Mouse (Mus musculus) limb, embryonic 10.5 days (tissue): ENCODE results near the gene Idh2. TPM values are rescaled to one million over a fixed set of nuclear protein-coding genes. Genes with fewer than 3 reads are reported as not detected.

Experiments used
- DNase-seq: peaks from one replicate; pipeline ENCODE4 v3.0.0-alpha.2; 2017; ENCODE audit warnings: low spot score
- H3K27ac ChIP-seq: fragments of 300-500 bp; sonication (generic); 2 replicates; pipeline ENCODE4 v1.5.1; 2016; ENCODE audit warnings: mild to moderate bottlenecking
- H3K27me3 ChIP-seq: fragments of 300-500 bp; sonication (generic); 2 replicates; pipeline ENCODE4 v1.6.1; 2016; ENCODE audit warnings: low read depth, mild to moderate bottlenecking; ENCODE audit not compliant: poor library complexity, severe bottlenecking
- H3K36me3 ChIP-seq: fragments of 300-500 bp; sonication (generic); 2 replicates; pipeline ENCODE4 v1.6.1; 2016; ENCODE audit warnings: mild to moderate bottlenecking, moderate library complexity
- H3K4me1 ChIP-seq: fragments of 300-500 bp; sonication (generic); 2 replicates; pipeline ENCODE4 v1.6.1; 2016
- H3K4me3 ChIP-seq: fragments of 300-500 bp; sonication (generic); 2 replicates; pipeline ENCODE4 v1.5.1; 2016; ENCODE audit warnings: mild to moderate bottlenecking, moderate library complexity
- H3K9me3 ChIP-seq: fragments of 300-500 bp; sonication (generic); replicated peaks from 2 replicates; pipeline ENCODE4 v1.6.1; 2016; ENCODE audit warnings: mild to moderate bottlenecking
- WGBS: fragments of 180-500 bp; shearing (Covaris S2); methylation state at CpG from one replicate; pipeline ENCODE4 v1.1.7; 2016; 5-methylcytosine and 5-hydroxymethylcytosine counted together
- polyA plus RNA-seq: library from polyadenylated mRNA; unstranded; fragments of >200 nt; fragmentation: Nextera tagmentation; extraction: Ambion mirVana; gene quantifications from 2 replicates; pipeline ENCODE4 v1.2.1, GENCODE M21; 2016

Gene Idh2
- polyA plus RNA-seq, 1 experiment from 2014 or later: 582 TPM

DNA sequence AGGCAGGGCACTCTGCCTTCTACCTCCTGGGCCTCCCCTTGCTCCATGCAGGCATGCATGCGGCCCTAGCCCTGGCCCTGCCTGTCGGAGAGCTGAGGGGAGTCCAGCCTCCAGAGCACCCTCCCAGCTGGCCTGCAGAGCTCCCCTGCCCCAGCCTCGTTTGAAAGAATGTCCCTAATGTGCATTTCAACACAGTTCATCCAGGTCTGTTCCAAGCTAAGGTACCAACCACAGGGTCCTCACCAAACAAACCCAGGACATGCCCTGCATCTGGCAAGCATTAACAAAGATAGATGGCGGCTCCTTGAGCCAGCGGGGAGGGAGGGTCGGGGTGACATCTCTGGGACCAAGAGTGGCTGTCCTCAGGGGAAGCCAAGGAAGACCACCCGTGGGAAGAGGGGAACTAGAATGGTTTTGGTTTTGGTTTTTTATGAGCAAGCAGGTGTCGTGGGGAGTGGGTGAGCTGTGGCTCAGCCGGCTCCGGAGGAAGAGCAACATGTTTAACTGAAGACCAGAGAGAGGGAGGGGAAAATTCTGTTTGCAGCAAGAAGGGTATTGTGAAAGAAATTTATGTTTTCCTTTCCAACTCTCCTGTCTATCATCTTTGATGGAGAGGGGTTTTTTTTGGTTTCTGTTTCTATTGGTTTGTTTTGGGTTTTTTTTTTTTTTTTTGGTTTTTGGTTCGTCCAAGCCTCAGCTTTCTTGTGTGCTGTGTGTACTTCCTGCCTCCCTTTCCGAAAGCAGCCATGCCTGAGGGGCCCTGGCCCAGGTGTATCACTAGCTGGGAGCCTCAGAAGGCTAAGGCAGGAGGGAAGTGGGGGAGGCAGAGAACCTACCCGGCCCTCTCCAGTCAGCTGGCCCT, 24.0 kb downstream of the Idh2 start:
- no peaks in the 10 kb centered on the region for H3K27me3 ChIP-seq
- no peak overlapping the region for H3K4me3 ChIP-seq
- peaks cover 100% of the 10 kb centered on the region for H3K36me3 ChIP-seq
- peaks cover 10% of the 10 kb centered on the region; the same call in 1 of the 2 replicates for H3K4me1 ChIP-seq
- no peak overlapping the region for H3K27ac ChIP-seq
- WGBS: 67% methylated on average over 13 of the region's 13 CpGs
- DNase-seq: no peak
- no peaks in the 10 kb centered on the region for H3K9me3 ChIP-seq

DNA sequence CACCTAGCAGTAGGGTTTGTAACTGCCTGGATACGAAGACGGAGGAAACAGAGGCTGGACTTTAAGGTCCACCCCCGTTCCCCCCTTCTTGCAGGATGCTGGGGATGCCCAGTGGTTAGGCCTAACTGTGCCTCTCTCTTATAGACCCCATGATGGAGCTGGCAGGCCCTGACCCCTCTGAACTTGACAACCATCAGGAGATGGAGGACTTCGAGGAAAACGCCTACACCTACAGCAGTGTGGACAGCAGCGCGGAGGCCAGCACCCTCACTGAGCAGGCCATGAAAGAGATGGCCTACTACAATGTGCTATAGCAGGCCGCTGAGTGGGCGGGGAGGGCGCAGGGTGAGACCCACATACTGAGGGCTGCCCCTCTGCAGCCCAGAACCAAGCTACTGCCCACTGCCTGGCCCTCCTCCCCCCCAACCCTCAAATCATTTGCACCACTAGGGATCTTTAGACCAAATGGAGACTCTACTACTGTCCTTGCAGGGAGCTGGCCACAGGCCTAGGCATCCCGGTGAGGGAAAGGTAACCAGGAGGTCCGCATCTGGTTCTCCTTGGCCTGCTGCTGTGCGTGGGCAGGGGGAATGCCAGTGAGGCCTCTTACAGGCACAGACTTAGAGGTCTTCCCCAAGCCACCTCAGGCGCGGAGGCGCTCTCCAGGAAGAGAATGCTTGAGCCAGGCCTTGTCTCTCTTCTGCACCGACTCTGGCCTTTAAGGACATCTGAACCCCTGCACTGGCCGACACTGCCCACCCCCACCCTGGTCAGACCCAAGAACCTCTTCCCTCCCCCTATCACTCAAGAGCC, 24.8 kb downstream of the Idh2 start:
- Histone ChIP-seq H3K4me1 (peaks cover 10% of the 10 kb centered on the region; the same call in 1 of the 2 replicates), H3K36me3 (peaks cover 99% of the 10 kb centered on the region), H3K9me3 (no peaks in the 10 kb centered on the region), H3K4me3 (no peak overlapping the region), H3K27ac (no peak overlapping the region), H3K27me3 (no peaks in the 10 kb centered on the region)
- 91% methylated on average over 18 of the region's 18 CpGs for WGBS
- DNase-seq: no peak

DNA sequence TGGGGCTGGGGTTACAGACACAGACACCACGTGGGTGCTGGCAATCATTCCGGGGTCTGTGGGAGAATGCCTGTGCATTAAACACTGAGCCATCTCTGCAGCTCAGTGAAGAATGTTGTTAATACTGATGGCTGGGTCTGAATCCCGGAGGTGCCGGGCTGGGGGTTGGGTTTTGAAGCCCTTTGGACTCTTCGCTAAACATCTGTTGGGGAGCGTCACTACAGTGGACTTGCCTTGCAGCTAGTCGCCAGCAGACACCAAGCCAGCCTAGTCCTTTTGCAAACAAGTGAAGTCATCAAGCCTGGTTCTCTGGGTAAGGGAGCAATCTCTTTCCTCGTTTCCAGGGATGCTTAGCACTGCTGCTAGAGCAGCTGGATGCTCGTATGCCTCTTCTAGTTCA, 27.0 kb downstream of the Idh2 start:
- no peaks in the 10 kb centered on the region for H3K9me3 ChIP-seq
- DNase-seq: no peak
- no peak overlapping the region for H3K4me3 ChIP-seq
- H3K36me3 ChIP-seq: peaks cover 89% of the 10 kb centered on the region
- no peak overlapping the region for H3K27ac ChIP-seq
- H3K27me3 ChIP-seq: no peaks in the 10 kb centered on the region
- WGBS: 84% methylated on average over 9 of the region's 9 CpGs
- H3K4me1 ChIP-seq: peaks cover 9% of the 10 kb centered on the region; the same call in 1 of the 2 replicates

DNA sequence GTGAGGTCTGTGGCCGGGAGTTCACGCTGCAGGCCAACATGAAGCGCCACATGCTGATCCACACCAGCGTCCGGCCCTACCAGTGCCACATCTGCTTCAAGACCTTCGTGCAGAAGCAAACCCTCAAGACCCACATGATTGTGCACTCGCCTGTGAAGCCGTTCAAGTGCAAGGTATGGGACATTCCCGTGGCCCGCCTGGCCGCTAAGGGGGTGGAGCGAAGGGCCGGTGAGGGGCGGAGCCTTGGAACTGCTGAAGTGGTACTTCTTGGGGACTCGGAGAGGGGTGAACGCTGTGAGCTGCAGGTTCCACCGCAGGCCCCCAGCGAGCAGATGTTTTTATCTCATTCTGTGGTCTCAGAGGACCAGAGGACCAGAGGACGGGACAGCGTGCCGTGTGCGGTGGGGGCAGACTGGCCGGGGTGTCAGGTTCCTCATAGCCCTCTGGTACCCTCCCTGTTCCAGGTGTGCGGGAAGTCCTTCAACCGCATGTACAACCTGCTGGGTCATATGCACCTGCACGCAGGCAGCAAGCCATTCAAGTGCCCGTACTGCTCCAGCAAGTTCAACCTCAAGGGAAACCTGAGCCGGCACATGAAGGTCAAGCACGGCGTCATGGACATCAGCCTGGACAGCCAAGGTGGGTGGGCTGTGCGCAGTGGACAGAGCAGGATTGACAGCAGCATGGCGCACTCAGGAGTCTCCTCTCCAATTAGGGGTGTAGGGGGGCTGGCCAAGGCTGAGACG, 29.0 kb downstream of the Idh2 start:
- Histone ChIP-seq H3K9me3 (no peaks in the 10 kb centered on the region), H3K36me3 (peaks cover 89% of the 10 kb centered on the region), H3K27me3 (no peaks in the 10 kb centered on the region), H3K4me3 (no peak overlapping the region), H3K4me1 (peaks cover 7% of the 10 kb centered on the region; the same call in 1 of the 2 replicates), H3K27ac (no peak overlapping the region)
- 85% methylated on average over 33 of the region's 33 CpGs for WGBS
- DNase-seq: no peak

DNA sequence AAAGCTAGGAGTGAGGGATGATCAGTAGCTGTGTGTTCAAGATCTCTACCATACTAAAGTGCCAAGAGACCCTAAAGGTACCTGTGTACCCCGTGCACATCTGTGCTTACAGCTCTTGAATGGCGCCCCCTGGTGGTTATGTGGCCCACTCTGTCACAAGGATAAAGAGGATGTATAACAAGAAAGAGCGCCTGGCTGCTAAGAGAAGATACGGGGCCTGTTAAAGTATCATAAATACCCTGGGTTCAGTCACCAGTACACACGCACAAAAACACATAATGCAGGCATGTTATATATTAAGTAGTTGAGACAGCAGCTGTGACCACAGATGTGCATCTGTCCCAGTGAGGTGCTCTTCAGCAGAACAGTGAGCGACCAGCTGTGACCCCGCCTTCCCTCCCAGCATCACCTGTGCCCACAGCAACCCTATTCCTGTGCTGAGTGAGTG, 30.7 kb downstream of the Idh2 start:
- Histone ChIP-seq H3K36me3 (peaks cover 77% of the 10 kb centered on the region), H3K4me1 (peaks cover 10% of the 10 kb centered on the region; the same call in 1 of the 2 replicates), H3K27me3 (no peaks in the 10 kb centered on the region), H3K27ac (no peak overlapping the region), H3K9me3 (no peaks in the 10 kb centered on the region), H3K4me3 (no peak overlapping the region)
- peak; percentile 87 for DNase-seq
- WGBS: 67% methylated on average over 7 of the region's 7 CpGs

DNA sequence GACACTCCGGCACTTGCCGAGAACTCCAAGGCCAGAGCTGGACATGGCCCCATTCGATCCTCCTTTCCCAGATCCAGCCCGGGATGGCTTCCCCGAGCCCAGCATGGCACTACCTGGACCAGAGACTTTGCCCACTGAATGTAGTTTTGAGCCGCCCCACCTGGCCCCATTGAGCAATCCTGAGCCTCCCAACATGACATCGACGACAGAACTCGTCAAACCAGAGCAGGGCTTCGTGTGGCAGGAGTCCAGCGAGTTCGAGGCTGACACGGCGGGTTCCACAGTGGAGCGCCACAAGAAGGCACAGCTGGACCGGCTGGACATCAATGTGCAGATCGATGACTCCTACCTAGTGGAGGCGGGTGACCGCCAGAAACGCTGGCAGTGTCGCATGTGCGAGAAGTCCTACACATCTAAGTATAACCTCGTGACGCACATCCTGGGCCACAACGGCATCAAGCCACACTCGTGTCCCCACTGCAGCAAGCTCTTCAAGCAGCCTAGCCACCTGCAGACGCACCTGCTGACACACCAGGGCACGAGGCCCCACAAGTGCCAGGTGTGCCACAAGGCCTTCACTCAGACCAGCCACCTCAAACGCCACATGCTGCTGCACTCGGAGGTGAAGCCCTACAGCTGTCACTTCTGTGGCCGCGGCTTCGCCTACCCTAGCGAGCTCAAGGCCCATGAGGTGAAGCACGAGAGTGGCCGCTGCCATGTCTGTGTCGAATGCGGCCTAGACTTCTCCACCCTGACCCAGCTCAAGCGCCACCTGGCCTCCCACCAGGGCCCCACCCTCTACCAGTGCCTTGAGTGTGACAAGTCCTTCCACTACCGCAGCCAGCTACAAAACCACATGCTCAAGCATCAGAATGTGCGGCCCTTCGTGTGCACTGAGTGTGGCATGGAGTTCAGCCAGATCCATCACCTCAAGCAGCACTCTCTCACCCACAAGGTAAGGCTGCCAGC, 33.3 kb downstream of the Idh2 start:
- peaks cover 31% of the 10 kb centered on the region for H3K4me1 ChIP-seq
- no peak for DNase-seq
- H3K9me3 ChIP-seq: no peaks in the 10 kb centered on the region
- H3K27me3 ChIP-seq: no peaks in the 10 kb centered on the region
- 0 out of 2 replicates have a peak overlapping the region, but pooled peaks have one; percentile 36 for H3K27ac ChIP-seq
- H3K4me3 ChIP-seq: no peak overlapping the region
- peaks cover 50% of the 10 kb centered on the region for H3K36me3 ChIP-seq
- WGBS: 94% methylated on average over 42 of the region's 42 CpGs

DNA sequence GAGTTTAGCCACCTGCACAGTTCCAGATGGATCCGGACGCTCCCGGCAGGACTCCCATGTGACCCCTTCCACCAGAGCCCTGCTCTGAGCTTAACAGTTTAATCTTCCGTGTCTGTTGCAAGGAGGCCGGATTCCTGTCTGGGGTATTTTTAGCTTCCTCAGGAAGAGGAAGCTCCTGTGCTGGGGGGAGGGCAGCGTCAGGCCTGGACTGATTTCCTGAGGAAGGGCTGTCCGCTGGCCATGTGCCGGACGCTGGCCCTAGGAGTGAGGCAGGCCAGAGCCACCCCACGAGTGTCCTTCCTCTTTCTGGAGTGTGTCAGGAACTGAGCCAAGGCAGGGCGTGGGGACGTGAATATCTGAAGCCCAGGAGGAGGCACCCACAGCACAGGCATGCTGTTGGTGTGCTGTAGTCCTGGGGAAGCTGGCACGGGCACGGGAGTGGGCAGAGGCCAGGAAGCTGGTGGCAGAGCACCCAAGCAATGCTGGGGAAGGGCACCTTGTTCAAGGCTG, 36.3 kb downstream of the Idh2 start:
- 36% methylated on average over 14 of the region's 14 CpGs for WGBS
- H3K4me1 ChIP-seq: peaks cover 55% of the 10 kb centered on the region
- no peaks in the 10 kb centered on the region for H3K9me3 ChIP-seq
- H3K27me3 ChIP-seq: no peaks in the 10 kb centered on the region
- H3K4me3 ChIP-seq: no peak overlapping the region
- peaks cover 31% of the 10 kb centered on the region for H3K36me3 ChIP-seq
- H3K27ac ChIP-seq: peak overlapping the region; percentile 81
- peak; percentile 64 for DNase-seq

DNA sequence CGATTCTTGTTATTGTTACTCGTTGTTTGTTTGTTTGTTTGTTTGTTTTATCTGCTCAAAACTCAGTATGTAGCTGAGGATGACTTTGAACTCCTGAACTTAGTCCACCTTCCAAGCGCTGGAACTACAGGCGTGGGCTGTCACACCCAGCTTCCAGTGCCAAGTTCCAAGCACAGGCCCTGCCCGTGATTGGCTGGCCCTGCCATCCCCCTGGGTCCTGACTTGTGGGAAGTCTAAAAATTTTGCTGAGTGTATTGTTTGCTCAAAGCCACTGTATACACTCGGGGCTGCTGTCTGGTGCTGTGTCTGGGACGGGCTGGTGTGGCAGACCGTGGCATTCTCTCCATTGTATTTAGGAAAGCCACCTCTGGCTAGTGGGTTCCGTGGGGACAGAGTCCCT, 37.4 kb downstream of the Idh2 start:
- no peak overlapping the region; the same call in 1 of the 2 replicates for H3K27ac ChIP-seq
- peaks cover 59% of the 10 kb centered on the region for H3K4me1 ChIP-seq
- 91% methylated on average over 9 of the region's 9 CpGs for WGBS
- no peak overlapping the region for H3K4me3 ChIP-seq
- H3K27me3 ChIP-seq: no peaks in the 10 kb centered on the region
- no peak for DNase-seq
- H3K36me3 ChIP-seq: peaks cover 20% of the 10 kb centered on the region
- H3K9me3 ChIP-seq: no peaks in the 10 kb centered on the region

DNA sequence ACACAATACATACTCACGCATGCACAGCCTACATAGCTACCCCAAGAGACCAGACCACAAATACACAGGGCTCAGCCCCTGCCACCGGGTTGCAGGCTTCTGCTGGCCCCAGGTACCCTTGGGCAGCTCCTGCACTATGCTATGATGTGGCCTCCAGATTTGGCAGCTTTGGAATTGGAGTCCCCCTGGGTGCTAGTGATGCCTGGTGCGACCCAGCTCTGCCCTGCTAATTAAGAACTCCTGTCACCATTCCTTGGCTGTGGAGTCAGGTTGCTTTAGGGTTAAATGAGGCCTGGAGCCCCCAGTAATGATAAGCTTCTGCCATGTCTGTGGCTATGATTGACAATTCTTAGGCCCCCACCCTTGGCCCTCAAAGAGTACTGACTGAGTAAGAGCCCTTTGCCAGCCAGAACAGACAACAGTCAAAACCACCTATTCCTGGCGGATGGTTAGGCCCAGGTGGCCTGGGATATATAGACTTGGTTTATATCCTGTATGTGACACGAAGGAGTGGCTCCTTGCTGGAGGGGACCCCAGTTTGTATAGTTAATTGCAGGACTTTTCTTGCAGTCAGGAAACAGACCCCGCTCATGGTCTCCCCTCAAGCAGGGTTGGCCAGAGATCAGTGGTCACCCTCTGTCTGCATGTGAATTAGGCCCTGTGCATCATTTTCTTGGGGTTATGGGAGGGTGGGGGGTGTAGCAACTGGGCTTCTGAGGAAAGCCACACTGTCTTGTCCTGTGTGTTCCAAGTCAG, 38.1 kb downstream of the Idh2 start:
- Histone ChIP-seq H3K4me3 (no peak overlapping the region), H3K27me3 (no peaks in the 10 kb centered on the region), H3K36me3 (peaks cover 14% of the 10 kb centered on the region), H3K4me1 (peaks cover 62% of the 10 kb centered on the region), H3K27ac (peak overlapping the region; percentile 85), H3K9me3 (no peaks in the 10 kb centered on the region)
- WGBS: 70% methylated on average over 6 of the region's 6 CpGs
- no peak for DNase-seq

DNA sequence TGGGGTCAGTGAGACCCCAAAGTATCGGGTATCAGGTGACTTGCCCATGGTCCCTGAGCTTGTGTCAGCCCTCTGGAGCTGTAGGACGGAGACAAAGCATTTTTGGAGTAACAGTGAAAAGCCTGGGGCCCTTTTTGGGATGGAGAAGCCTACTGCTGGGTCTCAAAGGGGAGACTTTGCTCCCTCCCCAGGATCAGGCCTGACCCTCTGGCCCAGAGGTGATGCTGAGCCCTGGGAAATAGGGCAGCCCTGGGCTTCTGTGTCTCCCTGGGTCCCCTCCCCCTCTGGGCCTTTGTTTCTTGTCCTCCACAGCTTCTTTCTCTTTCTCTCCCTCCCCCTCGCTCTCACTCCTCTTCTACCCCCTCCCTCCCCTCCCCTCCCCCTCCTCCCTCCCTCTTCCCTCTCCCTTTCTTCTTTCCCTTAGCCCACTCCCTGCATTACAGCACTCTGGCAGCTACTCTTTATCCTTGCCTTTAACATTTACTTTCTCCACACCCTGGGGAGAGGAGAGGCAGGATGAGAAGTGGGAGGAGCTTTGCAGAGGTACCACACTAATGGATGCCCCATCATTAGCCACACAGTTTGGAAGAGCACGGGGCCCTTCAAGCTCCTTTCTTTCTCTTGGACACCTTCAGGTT, 39.1 kb downstream of the Idh2 start:
- Histone ChIP-seq H3K27ac (peak overlapping the region; percentile 85), H3K36me3 (peaks cover 3% of the 10 kb centered on the region), H3K4me1 (peaks cover 72% of the 10 kb centered on the region), H3K9me3 (no peaks in the 10 kb centered on the region), H3K4me3 (no peak overlapping the region), H3K27me3 (no peaks in the 10 kb centered on the region)
- WGBS: 25% methylated on average over 4 of the region's 4 CpGs
- DNase-seq: no peak
